Mouse (Mus musculus) midbrain, embryonic 11.5 days (tissue): Measurements from ENCODE around the gene Hspbp1. TPM values are rescaled to one million over a fixed set of nuclear protein-coding genes. Genes with fewer than 3 reads are reported as not detected.
A peak's percentile ranks its signal among the peaks of the same experiment; 100 is the strongest.

ENCODE experiments used
- ATAC-seq: fragments of 200-750 bp; cut with Nextera tagmentation; 2 replicates; pipeline ENCODE4 v1.8.0; 2017; ENCODE audit warnings: moderate TSS enrichment, moderate library complexity; ENCODE audit not compliant: low FRiP score
- DNase-seq: peaks from one replicate; pipeline ENCODE4 v3.0.0; 2015; ENCODE audit warnings: low spot score; ENCODE audit errors: missing footprints
- H3K27ac ChIP-seq: fragments of 300-500 bp; sonication (generic); 2 replicates; pipeline ENCODE4 v1.5.1; 2014; ENCODE audit warnings: low read depth, low read length
- H3K27me3 ChIP-seq: fragments of 300-500 bp; sonication (generic); 2 replicates; pipeline ENCODE4 v1.6.1; 2014; ENCODE audit warnings: mild to moderate bottlenecking, low read length, moderate library complexity, mixed read lengths; ENCODE audit not compliant: control insufficient read depth, insufficient read depth
- H3K36me3 ChIP-seq: fragments of 300-500 bp; sonication (generic); 2 replicates; pipeline ENCODE4 v1.6.1; 2014; ENCODE audit warnings: mild to moderate bottlenecking, low read length, moderate library complexity, mixed read lengths; ENCODE audit not compliant: control insufficient read depth, insufficient read depth
- H3K4me1 ChIP-seq: fragments of 300-500 bp; sonication (generic); 2 replicates; pipeline ENCODE4 v1.6.1; 2014; ENCODE audit warnings: low read length; ENCODE audit not compliant: control insufficient read depth, insufficient read depth
- H3K4me2 ChIP-seq: fragments of 300-500 bp; sonication (generic); 2 replicates; pipeline ENCODE4 v1.6.1; 2014; ENCODE audit warnings: mild to moderate bottlenecking, moderate library complexity
- H3K4me3 ChIP-seq: fragments of 300-500 bp; sonication (generic); 2 replicates; pipeline ENCODE4 v1.5.1; 2014; ENCODE audit warnings: low read depth, low read length
- H3K9ac ChIP-seq: fragments of 300-500 bp; sonication (generic); 2 replicates; pipeline ENCODE4 v1.6.1; 2014; ENCODE audit warnings: low read length
- H3K9me3 ChIP-seq: fragments of 300-500 bp; sonication (generic); 2 replicates; pipeline ENCODE4 v1.6.1; 2016; ENCODE audit warnings: low read length; ENCODE audit not compliant: control insufficient read depth
- WGBS: fragments of 180-500 bp; shearing (Covaris S2); extraction: QIAGEN DNeasy Blood & Tissue Kit; methylation state at CpG from one replicate; pipeline ENCODE4 v1.1.7; 2014; 5-methylcytosine and 5-hydroxymethylcytosine counted together
- polyA plus RNA-seq: library from polyadenylated mRNA; unstranded; fragments of >200 nt; fragmentation: Nextera tagmentation; extraction: Ambion mirVana; gene quantifications from 2 replicates; pipeline ENCODE4 v1.2.1, GENCODE M21; 2014

Gene Hspbp1
- polyA plus RNA-seq, 1 experiment from 2014 or later = 113 TPM

DNA sequence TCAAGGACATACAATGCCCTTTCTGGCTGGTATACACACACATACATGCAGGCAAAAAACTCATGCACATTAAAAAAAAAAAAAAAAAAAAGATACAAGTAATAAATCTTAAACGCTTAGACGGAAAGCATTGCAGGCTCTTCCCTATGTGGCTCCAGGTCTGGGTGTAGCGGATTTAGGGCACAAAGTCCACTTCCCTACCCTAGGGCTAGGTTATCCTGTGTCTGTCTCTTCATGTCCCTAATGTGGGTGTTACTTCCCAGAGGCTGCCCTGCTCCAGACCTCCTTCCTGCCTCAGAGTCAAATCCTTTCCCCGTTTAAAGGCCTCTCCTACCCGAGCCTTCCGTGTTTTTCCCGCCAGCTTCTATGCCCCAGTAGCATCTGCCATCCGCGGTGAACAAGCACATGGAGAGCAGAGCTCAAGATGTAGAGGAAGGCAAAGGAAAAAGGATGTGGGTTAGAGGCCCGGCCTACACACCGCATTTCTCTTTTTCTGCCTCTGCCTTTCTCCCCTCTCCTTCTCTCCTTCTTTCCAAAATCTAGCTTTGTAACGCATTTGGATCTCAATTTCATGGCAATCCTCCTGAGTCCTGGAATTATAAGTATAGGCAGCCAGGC, 10.6 kb downstream of the Hspbp1 start:
- Histone ChIP-seq H3K4me3 (no peak overlapping the region), H3K4me1 (no peaks in the 10 kb centered on the region), H3K27ac (no peak overlapping the region), H3K9me3 (no peaks in the 10 kb centered on the region), H3K27me3 (no peaks in the 10 kb centered on the region), H3K9ac (no peak overlapping the region), H3K36me3 (peaks cover 13% of the 10 kb centered on the region), H3K4me2 (no peak overlapping the region)
- ATAC-seq (no peak), DNase-seq (no peak)
- 95% methylated on average over 12 of the region's 12 CpGs for WGBS

- Histone ChIP-seq H3K36me3 (peaks cover 11% of the 10 kb centered on the region; the same call in 1 of the 2 replicates), H3K27ac (no peak overlapping the region), H3K9ac (no peak overlapping the region; the same call in 1 of the 2 replicates), H3K4me2 (no peak overlapping the region), H3K4me1 (no peaks in the 10 kb centered on the region), H3K9me3 (no peaks in the 10 kb centered on the region), H3K4me3 (no peak overlapping the region), H3K27me3 (no peaks in the 10 kb centered on the region)
- DNase-seq (no peak), ATAC-seq (no peak)
- 75% methylated on average over 4 of the region's 4 CpGs for WGBS
These were observed 12.9 kb downstream of the Hspbp1 start for GRCm38 (mm10) chr7:4671956-4672355.

GRCm38 (mm10) chr7:4670655-4671255, 14.1 kb downstream of the Hspbp1 start:
- Histone ChIP-seq H3K4me3 (no peak overlapping the region), H3K36me3 (peaks cover 13% of the 10 kb centered on the region; the same call in 1 of the 2 replicates), H3K27ac (no peak overlapping the region), H3K9me3 (no peaks in the 10 kb centered on the region), H3K4me1 (no peaks in the 10 kb centered on the region), H3K27me3 (no peaks in the 10 kb centered on the region), H3K9ac (no peak overlapping the region), H3K4me2 (no peak overlapping the region)
- no peak for DNase-seq
- 89% methylated on average over 8 of the region's 8 CpGs for WGBS
- no peak for ATAC-seq

GRCm38 (mm10) chr7:4669156-4669555, 15.7 kb downstream of the Hspbp1 start:
- ATAC-seq = no peak
- no peak overlapping the region for H3K9ac ChIP-seq
- 96% methylated on average over 9 of the region's 9 CpGs for WGBS
- no peak for DNase-seq
- H3K36me3 ChIP-seq = peaks cover 13% of the 10 kb centered on the region; the same call in 1 of the 2 replicates
- H3K27ac ChIP-seq = no peak overlapping the region
- no peaks in the 10 kb centered on the region for H3K4me1 ChIP-seq
- no peak overlapping the region for H3K4me2 ChIP-seq
- no peaks in the 10 kb centered on the region for H3K9me3 ChIP-seq
- H3K4me3 ChIP-seq = no peak overlapping the region
- no peaks in the 10 kb centered on the region for H3K27me3 ChIP-seq

DNA sequence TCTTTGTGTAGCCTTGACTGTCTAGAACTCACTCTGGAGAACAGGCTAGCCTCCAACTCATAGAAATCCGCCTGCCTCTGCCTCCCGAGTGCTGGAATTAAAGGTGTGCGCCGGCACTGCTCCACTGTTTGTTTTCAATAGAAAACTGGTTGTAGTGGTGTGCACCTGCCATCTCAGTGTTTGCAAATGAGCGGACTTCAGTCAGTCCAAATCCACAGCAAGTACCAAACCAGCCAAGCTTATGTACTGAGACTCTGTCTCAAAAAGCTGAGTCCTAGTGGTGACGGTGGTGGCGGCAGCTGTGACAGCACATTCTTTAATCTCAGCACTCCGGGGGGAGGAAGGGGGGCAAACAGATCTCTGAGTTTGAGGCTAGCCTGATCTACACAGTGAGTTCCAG, 16.4 kb downstream of the Hspbp1 start:
- Histone ChIP-seq H3K4me1 (no peaks in the 10 kb centered on the region), H3K9me3 (no peaks in the 10 kb centered on the region), H3K4me3 (no peak overlapping the region), H3K27me3 (no peaks in the 10 kb centered on the region), H3K27ac (no peak overlapping the region), H3K36me3 (peaks cover 13% of the 10 kb centered on the region; the same call in 1 of the 2 replicates), H3K4me2 (no peak overlapping the region), H3K9ac (no peak overlapping the region)
- WGBS = 97% methylated on average over 8 of the region's 8 CpGs
- DNase-seq (no peak), ATAC-seq (no peak)

DNA sequence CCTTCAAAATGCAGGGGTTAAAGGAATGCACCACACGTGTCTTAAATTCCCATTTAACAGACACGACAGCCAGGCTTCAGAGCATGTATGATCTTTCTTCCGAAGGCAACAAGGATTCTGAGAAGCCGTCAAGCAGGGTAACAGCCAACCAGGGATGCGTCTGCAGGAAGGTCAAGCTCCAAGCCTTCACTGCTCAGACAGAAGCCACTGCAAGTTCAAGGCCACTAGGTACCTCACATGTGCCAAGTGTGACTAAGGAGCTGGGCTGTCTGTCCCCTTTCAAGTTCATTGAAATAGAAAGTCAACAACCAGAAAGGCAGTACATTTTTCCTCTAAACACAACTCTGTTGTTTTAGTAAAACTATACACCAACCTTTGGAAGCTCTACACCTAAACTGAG, 18.0 kb downstream of the Hspbp1 start:
- Histone ChIP-seq H3K27ac (no peak overlapping the region), H3K27me3 (no peaks in the 10 kb centered on the region), H3K4me2 (no peak overlapping the region), H3K36me3 (peaks cover 10% of the 10 kb centered on the region; the same call in 1 of the 2 replicates), H3K4me3 (no peak overlapping the region), H3K9ac (no peak overlapping the region), H3K9me3 (no peaks in the 10 kb centered on the region), H3K4me1 (no peaks in the 10 kb centered on the region)
- WGBS = 93% methylated on average over 5 of the region's 5 CpGs
- DNase-seq = no peak
- ATAC-seq = no peak

DNA sequence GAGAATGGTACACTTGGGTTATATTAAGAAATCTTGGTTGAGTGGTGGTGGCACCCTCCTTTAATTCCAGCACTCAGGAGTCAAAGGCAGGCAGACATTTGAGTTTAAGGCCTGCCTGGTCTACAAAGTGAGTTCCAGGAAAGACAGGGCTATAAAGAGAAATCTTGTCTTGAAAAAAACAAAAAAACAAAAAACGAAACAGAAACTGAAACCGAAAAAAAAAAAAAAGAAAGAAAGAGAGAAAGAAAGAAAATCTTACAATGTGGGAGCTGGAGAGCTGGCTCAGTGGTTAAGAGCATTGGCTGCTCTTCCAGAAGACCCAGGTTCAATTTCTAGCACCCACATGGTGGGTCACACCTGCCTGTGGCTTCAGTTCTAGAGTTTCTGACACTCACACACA, 21.1 kb downstream of the Hspbp1 start:
- Histone ChIP-seq H3K36me3 (peaks cover 7% of the 10 kb centered on the region; the same call in 1 of the 2 replicates), H3K27ac (no peak overlapping the region), H3K4me2 (no peak overlapping the region), H3K27me3 (no peaks in the 10 kb centered on the region), H3K9ac (no peak overlapping the region), H3K4me1 (peaks cover 10% of the 10 kb centered on the region), H3K9me3 (no peaks in the 10 kb centered on the region), H3K4me3 (no peak overlapping the region)
- WGBS = 88% methylated on average over 2 of the region's 2 CpGs
- no peak for DNase-seq
- ATAC-seq = no peak

- no peak overlapping the region for H3K27ac ChIP-seq
- H3K9me3 ChIP-seq = no peaks in the 10 kb centered on the region
- DNase-seq = no peak
- peaks cover 10% of the 10 kb centered on the region for H3K4me1 ChIP-seq
- no peak for ATAC-seq
- 73% methylated on average over 8 of the region's 8 CpGs for WGBS
- H3K36me3 ChIP-seq = peaks cover 3% of the 10 kb centered on the region; the same call in 1 of the 2 replicates
- no peaks in the 10 kb centered on the region for H3K27me3 ChIP-seq
- no peak overlapping the region for H3K4me2 ChIP-seq
- H3K9ac ChIP-seq = no peak overlapping the region
- no peak overlapping the region for H3K4me3 ChIP-seq
These were observed 21.7 kb downstream of the Hspbp1 start for GRCm38 (mm10) chr7:4663179-4663578.

- Histone ChIP-seq H3K4me3 (peak overlapping the region; percentile 86), H3K27ac (peak overlapping the region; percentile 91; the same call in 1 of the 2 replicates), H3K4me1 (peaks cover 23% of the 10 kb centered on the region), H3K36me3 (no peaks in the 10 kb centered on the region), H3K9me3 (no peaks in the 10 kb centered on the region), H3K27me3 (no peaks in the 10 kb centered on the region), H3K9ac (peak overlapping the region; percentile 85), H3K4me2 (peak overlapping the region; percentile 92)
- DNase-seq (no peak), ATAC-seq (no peak)
- WGBS = 62% methylated on average over 3 of the region's 3 CpGs
These were observed 24.9 kb downstream of the Hspbp1 start for GRCm38 (mm10) chr7:4659911-4660443.
